Mouse (Mus musculus): Measurements from ENCODE around the gene Ttll12.
A peak's percentile ranks its signal among the peaks of the same experiment; 100 is the strongest.

Gene Ttll12

GRCm38 (mm10) chr15:83593189-83593585, 1.8 kb downstream of the Ttll12 start:
- no peak for DNase-seq

- no peak for DNase-seq
Observed at GRCm38 (mm10) chr15:83592260-83593188, 2.4 kb downstream of the Ttll12 start.

- no peak for DNase-seq
Observed at GRCm38 (mm10) chr15:83591758-83592157, 3.2 kb downstream of the Ttll12 start.

GRCm38 (mm10) chr15:83590841-83591240, 4.1 kb downstream of the Ttll12 start:
- no peak for DNase-seq

GRCm38 (mm10) chr15:83584741-83585220, 10.2 kb downstream of the Ttll12 start:
- no peak for DNase-seq

GRCm38 (mm10) chr15:83583419-83584156, 11.4 kb downstream of the Ttll12 start:
- DNase-seq: peak; percentile 26 to 52

GRCm38 (mm10) chr15:83582931-83583330, 12.0 kb downstream of the Ttll12 start:
- DNase-seq: no peak

- no peak for DNase-seq
Observed at GRCm38 (mm10) chr15:83576651-83577050, 18.3 kb downstream of the Ttll12 start.

GRCm38 (mm10) chr15:83575543-83575942, 19.4 kb downstream of the Ttll12 start:
- no peak for DNase-seq

- DNase-seq: no peak
Observed at GRCm38 (mm10) chr15:83574731-83575351, 20.1 kb downstream of the Ttll12 start.

- peak; percentile 47 to 68 for DNase-seq
Observed at GRCm38 (mm10) chr15:83573606-83574005, 21.4 kb downstream of the Ttll12 start.

- DNase-seq: no peak
Observed at GRCm38 (mm10) chr15:83572132-83572531, 22.8 kb downstream of the Ttll12 start.

GRCm38 (mm10) chr15:83571636-83572035, 23.3 kb downstream of the Ttll12 start:
- no peak for DNase-seq

- DNase-seq: no peak
Observed at GRCm38 (mm10) chr15:83570641-83571040, 24.3 kb downstream of the Ttll12 start.

- no peak for DNase-seq
Observed at GRCm38 (mm10) chr15:83569682-83570081, 25.3 kb downstream of the Ttll12 start.

- DNase-seq: no peak
Observed at GRCm38 (mm10) chr15:83568544-83568943, 26.4 kb downstream of the Ttll12 start.

GRCm38 (mm10) chr15:83567728-83568127, 27.2 kb downstream of the Ttll12 start:
- DNase-seq: no peak

- no peak for DNase-seq
Observed at GRCm38 (mm10) chr15:83566006-83566405, 29.0 kb downstream of the Ttll12 start.

- no peak for DNase-seq
Observed at GRCm38 (mm10) chr15:83565434-83565833, 29.5 kb downstream of the Ttll12 start.

GRCm38 (mm10) chr15:83563857-83564651, 30.9 kb downstream of the Ttll12 start:
- DNase-seq: no peak

- no peak for DNase-seq
Observed at GRCm38 (mm10) chr15:83563327-83563856, 31.6 kb downstream of the Ttll12 start, which contains the start of the genes Tspo and Mcat. Gene Tspo, plus strand, starts transcription at chr15:83563592. Gene Mcat, minus strand, starts transcription at chr15:83563787.
